Mouse (Mus musculus) ES-Bruce4 (cell line): ENCODE results near the gene Zbtb20.

Experiments
- CTCF ChIP-seq: IDR thresholded peaks from one replicate; pipeline ENCODE4 v1.8.1; 2011; ENCODE audit warnings: low read depth, low read length
- EP300 ChIP-seq: IDR thresholded peaks from 2 replicates; pipeline ENCODE4 v1.6.1; 2011; ENCODE audit warnings: low read depth, low read length; ENCODE audit not compliant: insufficient read depth
- POLR2A ChIP-seq: IDR thresholded peaks from one replicate; pipeline ENCODE4 v1.8.1; 2011; ENCODE audit warnings: low read length; ENCODE audit not compliant: insufficient read depth

GRCm38 (mm10) chr16:43362651-43363300, 487.1 kb downstream of the Zbtb20 start:
- no peak for TF ChIP-seq CTCF
- no peak for TF ChIP-seq POLR2A
- TF ChIP-seq EP300: no peak
